Mouse (Mus musculus): ENCODE data around the gene Atp13a3.

The Atp13a3 gene

DNA sequence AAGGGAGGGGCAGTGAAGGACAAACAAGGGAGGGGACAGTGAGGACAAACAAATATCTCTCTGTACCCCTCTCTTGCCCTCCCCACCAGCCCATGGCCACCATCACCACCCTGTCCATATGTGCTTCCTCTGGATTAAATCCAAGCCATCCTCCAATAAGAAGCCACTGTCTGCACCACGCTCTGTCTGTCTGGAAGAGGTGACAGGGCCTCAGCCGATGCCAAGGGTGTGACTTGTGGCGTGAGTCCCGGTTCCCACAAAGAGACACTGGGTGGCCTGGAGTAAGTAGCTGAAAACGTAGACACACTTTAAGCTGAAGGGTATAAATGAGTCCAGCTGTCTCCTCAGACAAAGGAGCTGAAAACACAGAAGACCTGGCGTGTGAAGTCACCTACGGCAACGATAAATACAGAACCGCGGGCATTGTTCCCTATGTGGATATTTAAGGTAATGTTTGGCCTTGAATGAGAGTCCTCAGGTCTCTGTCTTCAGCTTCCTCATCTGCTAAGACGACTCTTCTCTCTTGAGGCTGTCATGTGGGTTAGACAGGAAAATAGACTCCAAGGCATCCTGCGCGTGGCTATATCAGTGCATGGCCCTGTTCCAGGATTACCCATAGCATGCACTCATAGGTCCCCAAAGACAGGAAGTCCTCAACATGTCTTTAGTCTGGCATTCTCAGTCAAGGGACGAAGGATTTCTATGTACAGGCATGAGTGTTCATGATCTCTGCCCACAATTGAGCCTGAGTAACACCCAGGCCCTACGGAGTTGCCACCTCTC, 130.0 kb downstream of the Atp13a3 start:
- DNase-seq, result no peak

DNA sequence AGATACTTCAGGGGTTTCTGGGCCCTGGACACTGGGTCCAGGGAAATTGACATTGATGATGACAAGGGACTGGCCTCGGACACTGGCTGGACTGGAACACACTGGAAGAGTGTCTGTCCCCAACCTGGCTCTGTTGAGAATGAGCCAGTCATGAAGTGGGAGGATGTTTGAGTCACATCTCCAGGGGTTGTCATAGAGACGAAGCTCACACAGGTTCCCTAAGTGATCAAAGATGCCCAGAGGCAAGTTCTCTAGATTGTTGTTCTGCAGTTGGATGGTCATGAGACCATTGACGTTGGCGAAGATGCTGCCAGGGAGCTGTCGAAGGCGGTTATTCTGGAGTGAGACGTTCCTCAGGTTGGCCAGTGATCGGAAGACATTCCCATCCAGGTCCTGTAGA, 132.7 kb downstream of the Atp13a3 start:
- DNase-seq, result no peak

DNA sequence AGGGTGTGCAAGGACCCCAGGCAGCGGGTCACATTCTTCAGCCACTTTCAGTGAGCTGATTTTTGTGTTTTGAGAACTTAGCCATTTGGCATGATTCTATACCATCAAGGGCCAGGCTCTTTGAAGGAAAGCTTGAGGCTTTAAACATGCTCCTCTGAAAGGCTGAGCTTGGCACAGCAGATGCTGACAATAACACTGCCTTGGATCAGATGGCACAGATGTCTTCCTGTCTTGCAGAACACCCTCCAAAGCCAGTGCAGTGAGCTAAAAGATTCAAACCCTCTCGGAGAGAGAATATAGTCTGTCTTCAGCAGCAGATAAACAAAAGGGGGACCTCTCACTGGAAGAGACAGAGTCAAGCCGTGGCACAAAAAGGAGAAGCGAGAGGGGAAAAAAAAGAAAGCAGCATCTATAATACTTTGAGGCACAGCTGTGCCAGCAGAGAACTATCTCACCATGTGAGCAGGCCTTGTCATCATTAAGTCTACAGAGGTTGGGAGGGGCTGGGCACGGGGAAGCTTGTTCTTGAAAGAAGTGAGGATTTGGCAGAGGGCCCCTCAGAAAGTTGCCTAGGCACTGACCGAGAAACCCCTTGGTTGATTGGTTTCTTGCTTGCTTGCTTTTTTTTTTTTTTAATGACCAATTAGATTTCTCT, 133.7 kb downstream of the Atp13a3 start:
- DNase-seq, result no peak

DNA sequence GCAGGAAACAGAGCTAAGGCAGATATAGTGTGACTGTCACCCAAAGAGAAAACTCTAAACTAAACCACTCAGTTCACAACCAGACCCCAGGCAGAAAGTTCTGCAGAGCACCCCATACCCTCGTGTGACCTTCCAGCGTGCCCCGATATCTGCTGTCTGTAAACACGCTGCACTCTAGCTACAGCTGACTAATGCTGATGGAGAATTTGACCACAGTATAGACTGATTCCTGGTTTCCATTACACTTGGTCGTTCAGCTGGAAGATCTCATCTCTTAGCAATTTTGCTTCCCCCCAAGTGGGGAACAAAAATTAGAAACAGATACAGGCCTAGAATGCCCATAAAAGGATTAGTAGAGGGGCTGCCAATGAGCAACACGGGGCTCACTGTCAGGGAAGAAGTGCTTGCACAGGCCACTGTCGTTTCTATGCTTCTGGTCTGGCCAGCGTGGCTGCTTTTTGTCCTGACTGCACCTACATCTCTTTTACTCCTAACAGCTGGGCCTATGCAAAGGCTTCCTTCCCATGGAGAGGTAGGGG, 134.5 kb downstream of the Atp13a3 start:
- no peak for DNase-seq

DNA sequence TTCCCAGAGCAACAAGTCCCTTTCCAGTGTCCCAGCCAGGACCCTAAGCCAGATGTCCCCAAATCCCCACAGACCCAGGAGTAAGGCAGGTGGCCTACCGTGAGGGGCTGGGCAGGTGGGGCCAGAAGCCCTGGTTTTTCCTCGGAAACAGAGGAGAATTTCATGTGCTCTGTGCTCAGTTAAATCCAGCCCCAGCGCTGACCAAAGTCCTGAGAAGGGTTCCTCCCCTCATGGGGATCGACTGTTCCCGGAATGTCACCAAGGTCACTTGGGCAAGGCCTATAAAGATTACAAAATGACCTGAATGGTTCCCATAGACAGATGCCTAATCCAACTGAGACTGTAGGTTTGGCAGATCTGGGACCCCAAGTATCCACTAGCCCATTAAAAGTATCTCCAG, 138.4 kb downstream of the Atp13a3 start, which contains the start of gene Cpn2:
Gene Cpn2 (minus strand): TSS at position 141 of the 400 bp plus-strand sequence.
- DNase-seq, result no peak

DNA sequence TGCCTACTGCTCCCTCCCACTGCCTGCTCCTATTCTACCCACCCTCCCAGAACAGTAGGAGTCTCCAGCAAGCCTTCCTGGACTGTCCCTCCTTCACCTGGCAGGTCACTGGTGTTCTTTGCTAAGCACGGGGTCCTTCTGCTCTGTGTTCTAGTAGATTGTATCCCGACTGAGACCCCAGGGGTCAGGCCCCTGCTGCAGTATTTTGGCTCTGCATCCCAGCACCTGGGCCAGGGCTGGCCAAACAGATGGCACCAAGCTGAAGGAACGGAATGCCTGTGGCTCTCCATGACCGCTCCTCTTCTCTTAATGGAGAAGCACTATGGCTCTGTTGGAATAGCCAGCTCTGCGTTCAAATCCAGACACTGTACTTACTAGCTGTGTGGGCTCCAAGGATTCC, 139.2 kb downstream of the Atp13a3 start:
- no peak for DNase-seq

DNA sequence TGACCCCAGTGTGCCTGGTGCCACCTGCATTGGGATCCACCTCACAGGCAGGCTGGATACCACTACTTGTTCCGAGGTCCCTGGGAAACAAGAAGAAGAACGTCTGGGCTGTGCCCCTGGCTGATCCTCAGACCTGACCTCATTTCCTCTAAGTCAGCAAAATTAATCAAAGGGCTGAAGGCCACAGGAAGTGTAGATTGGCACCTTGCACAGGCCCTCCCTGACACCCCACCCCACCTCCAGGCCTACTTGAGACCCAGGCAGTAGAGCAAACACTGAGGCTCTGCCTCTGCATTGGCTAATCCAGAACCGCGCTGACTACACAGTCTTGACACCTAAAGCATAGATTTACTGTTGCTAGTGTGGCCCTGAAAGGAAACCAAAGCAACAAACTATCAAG, 140.2 kb downstream of the Atp13a3 start:
- DNase-seq, result no peak

DNA sequence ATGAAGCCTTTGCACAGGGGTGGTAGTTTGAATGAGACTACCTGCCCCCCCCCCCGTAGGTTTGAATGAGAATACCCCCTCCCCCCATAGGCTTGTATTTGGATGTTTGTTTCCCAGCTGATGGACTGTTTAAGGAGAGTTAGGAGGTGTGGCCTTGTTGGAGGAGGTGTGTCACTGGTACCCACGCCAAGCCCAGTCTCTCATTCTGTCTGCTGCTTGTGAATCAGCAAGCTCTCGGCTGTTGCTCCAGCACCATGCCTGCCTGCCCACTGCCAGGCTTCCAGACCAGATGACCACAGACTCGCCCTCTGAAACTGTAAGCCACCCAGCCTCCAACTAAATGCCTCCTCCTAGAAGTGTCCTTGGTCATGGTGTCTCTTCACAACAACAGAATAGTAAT, 142.6 kb downstream of the Atp13a3 start:
- no peak for DNase-seq

DNA sequence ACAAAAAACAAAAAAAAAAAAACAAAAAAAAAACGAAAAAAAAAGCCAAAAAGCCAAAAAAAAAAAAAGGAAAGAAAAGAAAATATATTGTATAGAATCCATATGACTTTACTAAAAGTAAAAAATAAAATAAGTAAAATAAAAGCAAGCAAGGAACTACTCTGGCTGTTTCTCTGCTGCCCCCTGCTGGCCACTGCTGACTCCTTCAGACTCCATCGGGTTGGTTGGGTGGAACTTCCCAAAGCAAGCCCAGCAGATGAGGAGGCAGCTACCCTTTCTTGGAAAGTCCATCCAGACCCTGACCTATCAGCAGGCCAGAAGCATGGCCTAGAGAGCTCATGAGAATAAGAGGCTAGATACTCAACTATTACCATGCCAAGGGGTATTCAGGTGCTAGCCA, 143.1 kb downstream of the Atp13a3 start:
- DNase-seq, result peak; percentile 84 to 86
